Mouse (Mus musculus) embryonic fibroblast, embryonic 13.5 days (primary cell): ENCODE data around the gene Pbld2.

ENCODE experiments used
- CTCF ChIP-seq: IDR thresholded peaks from 2 replicates; pipeline ENCODE4 v1.5.1; 2011; ENCODE audit warnings: mild to moderate bottlenecking, control low read depth, low read length, moderate library complexity, borderline replicate concordance; ENCODE audit not compliant: insufficient read depth
- POLR2A ChIP-seq: IDR thresholded peaks from 2 replicates; pipeline ENCODE4 v1.6.1; 2011; ENCODE audit warnings: low read depth, mild to moderate bottlenecking, control low read depth, low read length, moderate library complexity

DNA sequence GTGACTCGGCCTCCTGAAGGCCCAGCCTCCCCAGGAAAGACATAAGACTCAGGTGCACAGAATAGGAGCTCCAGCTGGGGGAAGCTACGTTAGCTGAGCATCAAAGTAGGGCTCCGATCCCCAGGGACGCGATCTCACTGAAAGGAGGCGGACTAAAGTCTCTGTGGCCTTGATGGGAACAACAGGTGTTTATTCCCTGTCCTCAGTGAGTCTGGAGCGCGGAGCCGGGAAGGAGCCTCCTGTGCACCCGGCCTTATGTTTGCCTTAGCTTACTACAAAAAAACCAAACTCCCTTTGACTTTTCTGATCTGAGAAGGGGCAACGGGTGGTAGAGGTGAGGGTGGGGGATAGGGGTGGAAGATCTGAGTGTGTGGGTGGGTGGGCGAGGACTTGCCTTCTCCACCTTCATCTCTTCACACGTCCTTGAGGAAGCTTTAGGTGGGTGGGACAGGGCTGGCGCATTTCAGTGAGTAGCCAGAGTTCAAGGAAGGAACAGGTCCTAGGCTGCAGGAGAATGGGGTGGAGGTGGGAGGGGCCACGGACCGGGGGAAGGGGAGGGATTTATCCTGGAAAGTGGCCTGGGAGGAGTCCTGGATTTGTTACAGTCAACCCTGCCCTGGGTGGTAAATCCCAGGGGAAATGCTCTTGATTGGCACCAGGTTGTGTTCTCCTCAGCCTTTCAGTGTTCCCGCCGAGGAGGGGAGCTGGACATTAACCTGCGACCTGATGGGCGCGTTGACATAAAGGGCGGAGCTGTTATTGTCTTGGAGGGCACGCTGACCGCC, 33.0 kb downstream of the Pbld2 start:
- TF ChIP-seq POLR2A = no peak
- TF ChIP-seq CTCF = no peak
